Mouse (Mus musculus) layer of hippocampus, postnatal 10 days (tissue): ENCODE measurements at regions not wholly inside any gene's neighbourhood (a gene's known extent, or its start where the extent isn't known, plus 50 kb on each side); places are given as distances from the start of the nearest gene placed in this dataset.

Source experiments
- DNase-seq, 2 experiments: peaks; one replicate each; pipeline ENCODE4 v3.0.0; 2021; ENCODE audit warnings: low spot score in 2 of 2

DNA sequence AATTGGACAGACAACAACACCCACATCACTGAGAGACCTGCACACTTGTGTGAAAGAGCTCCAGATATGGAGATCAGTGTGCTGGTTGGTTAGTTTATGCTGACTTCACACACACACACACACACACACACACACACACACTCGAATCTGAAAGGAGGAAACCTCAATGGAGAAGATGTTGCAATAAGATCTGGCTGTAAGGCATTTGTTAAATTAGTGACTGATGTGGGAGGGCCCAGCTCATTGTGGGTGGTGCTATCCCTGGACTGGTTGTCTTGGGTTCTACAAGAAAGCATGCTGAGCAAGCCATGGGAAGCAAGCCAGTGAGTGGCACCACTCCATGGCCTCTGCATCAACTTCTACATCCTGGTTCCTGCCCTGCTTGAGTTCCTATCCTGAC is 216.8 kb upstream of the Prok2 start:
- DNase-seq: no peak

DNA sequence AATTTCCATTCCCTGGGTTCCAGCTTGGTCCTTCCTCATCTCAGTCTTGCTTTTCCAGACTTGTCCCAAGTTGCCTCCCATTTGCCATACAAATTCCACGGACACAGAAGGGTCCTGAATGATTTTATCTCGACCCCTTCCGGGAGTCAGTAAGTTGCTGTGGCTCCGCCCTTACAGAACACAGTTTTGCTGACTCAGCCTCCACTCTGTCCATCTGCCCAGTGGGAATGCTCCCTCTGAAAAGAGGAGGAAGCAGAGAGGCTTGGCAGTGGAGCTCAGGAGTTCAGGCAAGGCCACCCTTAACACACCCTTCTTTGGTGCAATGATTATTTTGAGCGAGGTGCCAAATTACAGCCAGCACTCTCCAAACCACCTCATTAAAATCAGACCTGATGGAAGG is 213.9 kb upstream of the Prok2 start:
- DNase-seq: no peak

DNA sequence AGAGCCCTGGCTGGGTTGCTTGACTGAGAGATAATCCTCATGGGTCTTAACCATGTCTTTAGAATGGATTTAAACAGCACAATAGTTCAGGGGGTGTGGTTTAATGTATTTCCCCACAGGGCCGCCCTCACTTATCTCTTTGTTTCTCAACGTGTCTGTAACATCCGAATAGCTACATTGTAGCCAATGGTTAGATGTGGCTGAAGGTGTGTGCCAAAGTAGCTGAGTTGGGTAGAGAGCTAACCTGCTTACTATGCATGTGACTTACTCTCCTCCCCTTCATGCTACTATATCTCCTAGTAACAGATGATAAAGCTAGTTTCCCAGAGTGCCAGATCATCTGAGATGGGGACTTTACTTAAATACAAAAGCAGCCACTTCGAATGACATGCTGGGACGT is 213.2 kb upstream of the Prok2 start:
- DNase-seq: no peak

DNA sequence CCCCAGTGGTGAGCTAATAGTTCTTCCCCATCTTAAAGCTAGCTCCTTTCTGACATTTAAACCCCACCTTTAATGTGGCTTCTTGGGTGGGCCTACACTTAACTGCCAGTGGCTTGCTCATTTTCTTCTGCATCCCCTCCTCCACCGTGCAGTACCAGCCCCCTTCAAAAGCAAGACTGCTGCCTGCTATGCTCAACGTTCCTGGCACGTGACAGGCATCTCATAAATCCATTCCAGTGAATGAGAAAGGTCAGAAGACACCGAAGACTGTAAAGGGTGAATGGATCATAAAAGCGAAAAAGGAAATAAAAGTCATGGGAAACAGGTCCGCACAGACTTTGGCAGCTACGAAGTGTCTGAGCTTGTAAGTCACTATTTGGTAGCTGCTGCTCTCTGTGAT is 212.8 kb upstream of the Prok2 start:
- DNase-seq: no peak

DNA sequence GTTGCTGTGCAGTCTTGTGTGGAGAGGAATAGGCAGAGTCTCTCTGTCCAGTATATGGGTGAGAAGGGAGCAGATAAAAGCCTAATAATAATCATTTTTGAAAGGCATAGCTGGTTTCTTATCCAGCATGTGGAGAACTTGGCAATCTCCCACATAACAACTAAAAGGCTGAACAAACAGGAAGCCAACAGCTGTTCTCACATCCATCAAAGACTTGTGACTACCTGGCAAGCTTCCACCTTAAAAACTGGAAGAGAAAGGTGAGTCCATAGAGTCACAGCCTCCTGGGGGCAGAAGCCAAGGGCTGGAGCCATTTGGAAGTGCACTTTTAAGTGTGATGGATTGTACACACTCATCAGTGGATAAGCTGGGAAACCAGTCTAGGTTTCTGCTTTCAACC is 210.5 kb upstream of the Prok2 start:
- no peak for DNase-seq

DNA sequence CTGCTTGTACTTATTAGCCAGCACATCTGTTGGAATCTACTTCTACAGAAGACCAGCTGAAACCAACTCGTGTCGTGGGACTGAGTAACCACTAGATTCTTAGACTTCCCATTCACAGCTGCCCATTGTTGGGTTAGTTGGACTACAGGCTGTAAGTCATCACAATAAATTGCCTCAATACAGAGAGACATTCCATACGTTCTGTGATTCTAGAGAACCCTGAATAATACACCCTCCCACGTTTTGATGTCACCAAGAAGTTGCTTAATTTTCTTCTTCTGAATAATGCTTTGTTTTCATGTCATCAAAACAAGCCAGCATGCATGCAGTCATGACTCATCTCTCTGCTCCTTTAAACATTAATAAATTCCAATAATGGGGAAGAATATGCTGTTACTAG is 209.2 kb upstream of the Prok2 start:
- DNase-seq: no peak

DNA sequence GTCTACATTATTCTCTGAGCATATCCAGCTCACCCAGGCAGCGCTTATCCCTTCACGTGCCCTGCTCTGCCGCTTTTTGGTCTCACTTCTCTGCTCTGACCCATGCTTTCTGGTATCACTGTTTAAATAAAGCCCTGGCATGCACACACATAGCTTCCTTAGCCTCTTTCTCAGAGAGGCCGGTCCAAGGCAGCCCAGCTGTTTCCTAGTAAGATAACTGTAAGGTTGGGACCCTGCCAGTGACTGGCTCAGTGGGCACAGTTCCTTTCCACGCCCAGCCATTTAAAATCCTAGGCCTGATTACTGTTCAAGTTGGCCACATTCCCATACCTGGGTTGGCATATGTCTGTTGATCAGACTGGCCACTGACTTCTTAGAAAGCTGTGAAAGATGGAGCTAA is 208.2 kb upstream of the Prok2 start:
- DNase-seq: no peak

DNA sequence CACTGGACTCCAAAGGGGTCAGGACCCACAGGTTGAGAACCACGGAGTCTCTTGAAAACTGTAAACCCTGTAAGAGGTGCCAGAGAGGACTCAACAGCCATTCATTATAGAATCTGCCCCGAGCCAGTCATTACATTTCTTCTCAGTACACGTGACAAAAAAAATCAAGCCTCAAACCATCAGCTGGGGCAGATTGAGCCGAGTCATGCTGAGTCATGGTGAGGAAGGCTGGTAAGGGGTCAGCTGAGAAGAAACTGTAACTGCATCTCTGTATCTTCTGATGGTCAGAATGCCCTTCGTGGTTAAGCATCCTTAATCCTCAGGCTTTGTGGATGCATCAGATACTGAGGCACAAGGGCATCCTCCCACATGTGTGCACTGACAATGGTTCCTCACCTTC is 207.2 kb upstream of the Prok2 start:
- no peak for DNase-seq

DNA sequence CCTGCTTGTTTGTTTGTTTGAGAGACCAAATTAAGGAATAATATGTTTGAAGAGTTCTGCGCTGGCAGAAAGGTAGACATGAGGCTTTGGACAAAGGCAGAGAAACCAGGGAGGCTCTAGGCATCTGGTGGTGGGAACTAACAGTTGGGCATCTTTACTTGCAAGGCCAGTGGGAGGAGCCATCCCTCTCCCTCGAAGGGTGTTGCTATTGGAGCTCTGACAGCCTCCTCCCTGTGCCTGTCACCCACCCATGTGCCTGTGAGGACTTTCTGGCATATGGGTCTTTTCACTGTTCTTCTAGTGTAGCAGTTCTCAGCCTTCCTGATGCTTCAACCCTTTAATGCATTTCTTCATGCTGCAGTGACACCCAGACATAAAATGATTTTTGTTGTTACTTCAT is 206.7 kb upstream of the Prok2 start:
- DNase-seq: peak in 1 of 2 experiments; percentile 26

DNA sequence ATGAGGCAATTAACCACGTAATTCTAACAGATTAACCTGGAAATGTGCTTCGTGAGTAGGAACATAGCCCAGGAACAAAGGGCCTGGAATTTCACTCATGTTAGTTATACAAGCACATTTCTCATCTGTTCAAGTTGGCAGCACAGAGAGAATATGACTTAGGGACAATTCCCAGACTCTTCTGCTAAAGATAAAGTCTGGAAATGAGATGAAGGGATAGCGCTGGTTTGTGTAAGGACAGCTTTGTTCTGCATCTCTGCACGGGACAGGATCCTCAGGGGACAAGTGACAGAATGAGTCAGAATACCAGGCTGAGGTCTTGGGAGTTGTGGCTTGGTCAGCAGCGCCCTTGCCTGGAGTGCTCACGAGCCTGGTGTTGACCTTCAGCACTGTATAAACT is 206.2 kb upstream of the Prok2 start:
- DNase-seq: no peak

DNA sequence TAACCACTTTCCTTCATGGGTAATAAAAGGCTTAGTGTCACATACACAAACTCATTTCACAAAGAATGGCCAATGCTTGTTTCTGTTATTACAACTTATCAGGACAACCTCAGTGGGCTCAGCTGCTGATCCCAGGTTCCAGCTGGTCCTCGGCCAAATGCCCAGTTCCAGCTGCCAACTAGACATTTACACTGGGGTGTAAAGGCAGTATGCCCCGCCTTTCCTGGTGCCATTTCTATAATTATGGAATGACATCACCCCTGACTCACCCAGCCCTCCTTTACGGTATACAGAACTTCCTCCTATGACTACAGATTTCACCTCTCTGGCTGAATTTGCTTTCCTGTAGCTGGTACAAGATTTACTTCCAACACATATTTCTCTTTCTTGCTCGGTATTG is 205.4 kb upstream of the Prok2 start:
- DNase-seq: no peak

DNA sequence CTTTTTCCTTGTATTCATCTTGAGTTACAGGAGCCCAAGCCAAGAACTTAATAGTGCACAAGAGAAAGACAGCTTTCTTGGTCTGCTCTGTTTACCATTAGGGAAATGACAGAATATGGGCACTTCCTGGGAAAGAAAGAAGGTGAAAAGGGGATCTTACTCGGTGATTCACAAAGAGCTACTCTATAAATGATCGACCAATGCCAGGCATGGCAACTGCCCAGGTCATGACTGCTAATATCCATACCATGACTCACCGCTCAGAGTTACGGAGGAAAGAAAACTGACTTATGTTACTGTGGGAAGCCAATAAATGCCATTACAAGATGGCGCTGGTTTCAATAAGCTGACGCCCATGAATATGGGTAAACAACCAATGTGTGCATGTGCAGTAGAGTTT is 204.1 kb upstream of the Prok2 start:
- DNase-seq: no peak

DNA sequence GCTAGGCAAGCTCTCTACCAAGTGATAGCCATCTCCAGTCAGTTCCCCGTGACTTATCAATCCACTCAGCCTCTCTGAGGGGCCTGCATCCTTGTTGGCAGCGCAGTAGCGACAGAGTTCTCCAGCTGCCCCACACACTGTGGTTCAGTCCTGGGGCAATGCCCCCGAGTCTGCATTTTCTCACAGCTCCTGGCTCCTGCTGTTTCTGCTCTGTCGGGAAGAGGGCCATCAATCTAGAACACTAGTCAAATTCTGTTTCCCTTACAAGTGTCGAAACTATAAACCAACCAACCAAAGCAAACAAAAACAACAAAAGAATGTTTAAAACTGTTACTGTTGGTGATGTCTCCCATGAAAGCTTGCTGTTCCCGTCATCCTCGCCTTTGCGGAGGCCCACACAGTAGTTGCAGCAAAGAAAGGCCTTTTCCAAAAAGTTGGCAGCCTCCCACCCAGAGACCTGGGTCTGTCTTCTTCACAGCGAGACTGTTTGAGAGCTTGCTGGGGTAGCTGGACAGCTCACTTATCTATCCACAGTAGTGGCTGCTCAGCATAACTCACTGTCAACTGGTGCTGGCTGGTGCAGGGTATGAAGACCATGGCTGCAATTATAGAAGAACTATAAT is 201.9 kb upstream of the Prok2 start:
- no peak for DNase-seq

DNA sequence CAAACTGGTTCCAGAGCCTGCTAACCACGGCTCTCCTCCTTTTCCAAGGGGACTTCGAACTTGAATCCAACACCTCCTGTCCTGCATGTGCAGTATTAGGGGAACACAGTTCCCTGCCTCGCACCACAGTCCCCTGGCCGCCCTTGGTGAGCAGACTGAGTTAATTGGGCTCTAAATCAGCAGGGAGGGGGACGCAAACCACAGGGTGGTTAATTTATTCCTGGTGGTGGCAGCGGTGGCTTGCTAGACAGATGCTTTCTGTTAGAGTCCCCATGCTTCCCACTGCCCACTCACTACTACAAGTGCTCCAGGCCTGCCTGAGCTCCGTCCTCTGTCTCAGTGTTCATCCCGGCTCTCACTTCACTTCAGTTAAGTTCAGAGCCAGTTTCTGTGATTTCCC is 198.0 kb upstream of the Prok2 start:
- no peak for DNase-seq

DNA sequence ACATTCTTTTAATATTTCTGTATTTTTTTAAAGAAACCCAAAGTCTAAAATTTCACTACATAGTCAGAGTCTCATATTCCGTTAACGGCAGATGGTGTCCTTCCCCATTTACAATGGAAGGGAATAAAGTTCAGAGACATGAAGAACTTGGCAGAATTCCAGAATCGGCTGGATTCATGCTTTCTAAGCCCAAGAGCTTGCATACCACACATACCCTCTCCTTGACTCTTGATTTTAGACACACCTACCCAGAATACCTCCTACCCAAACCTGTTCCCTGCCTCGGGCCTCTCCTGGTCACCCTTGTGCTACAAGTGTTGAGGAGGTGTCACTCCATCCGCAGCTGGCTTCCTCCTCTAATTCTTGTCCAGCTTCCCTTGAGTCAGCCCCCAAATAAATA is 195.8 kb upstream of the Prok2 start:
- DNase-seq: no peak

DNA sequence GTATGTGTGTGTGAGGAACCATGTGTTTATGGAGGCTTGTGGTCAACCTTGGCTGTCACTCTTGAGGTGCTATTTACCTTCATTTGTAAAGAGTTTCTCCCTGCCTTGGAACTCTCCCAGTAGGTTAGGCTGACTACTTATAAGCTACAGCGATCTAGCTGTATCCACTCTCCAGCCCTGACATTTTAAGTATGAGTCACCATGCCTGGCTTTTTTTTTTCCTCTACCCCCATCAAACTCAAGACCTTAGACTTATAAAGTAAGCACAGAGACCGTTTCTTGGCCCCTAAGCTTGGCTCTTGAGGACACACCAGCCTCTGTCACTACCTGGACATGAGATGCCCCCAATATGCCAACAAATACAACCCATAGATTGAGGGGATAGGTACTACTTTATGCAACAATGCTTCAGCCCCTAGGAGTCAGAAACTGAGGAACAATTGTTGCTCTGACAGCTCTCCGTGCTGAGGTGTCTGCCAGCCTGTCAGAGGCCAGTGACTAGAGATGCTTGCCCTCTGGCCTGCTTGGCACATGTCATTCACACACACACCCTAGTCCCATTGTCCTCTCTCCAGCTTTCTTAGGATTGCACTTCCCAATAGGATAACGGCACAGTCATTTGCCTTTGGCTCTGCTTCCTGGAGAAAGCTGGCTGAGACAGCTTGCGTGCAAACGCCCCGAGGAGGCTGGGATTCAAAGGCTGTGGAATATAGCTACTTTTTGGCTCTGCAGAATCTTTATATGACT is 193.8 kb upstream of the Prok2 start:
- no peak for DNase-seq

DNA sequence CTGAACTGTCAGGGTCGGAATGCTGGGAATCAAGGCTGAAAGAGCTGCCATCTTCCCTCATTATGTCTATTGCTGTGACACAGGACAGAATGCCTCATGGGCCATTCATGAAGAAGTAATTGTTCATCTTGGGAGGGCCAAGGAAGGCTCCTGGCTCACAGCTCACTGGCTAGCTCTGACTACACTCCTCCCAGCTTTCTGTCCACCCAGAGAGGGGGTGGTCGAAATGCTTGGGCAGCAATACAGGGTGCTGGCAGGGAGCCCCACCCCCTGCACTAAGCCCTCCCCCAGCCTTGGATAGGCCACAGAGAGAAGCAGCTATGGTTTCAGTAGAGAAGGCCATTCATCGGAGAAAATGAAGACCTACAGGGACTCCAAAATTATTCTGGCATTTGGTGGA is 192.2 kb upstream of the Prok2 start:
- DNase-seq: no peak

DNA sequence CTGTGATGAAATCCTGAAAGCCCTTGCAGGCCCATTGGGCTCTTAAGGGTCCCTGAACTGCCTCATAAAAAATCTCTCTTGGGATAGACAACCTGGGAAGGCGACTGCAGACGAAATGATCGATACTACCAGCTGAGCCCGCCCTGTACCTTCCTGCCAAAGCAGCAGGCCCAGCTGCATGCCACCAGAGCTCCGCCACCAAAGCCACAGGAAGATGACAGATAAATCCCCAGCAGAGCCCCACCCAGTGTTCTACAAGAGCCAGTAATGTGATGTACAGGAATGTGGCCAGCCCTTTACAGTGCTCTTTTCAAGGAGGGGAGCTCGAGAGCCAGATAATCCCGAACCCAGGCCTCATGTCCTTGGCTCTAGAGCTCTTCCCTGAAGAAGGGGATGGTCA is 183.7 kb upstream of the Prok2 start:
- DNase-seq: no peak

DNA sequence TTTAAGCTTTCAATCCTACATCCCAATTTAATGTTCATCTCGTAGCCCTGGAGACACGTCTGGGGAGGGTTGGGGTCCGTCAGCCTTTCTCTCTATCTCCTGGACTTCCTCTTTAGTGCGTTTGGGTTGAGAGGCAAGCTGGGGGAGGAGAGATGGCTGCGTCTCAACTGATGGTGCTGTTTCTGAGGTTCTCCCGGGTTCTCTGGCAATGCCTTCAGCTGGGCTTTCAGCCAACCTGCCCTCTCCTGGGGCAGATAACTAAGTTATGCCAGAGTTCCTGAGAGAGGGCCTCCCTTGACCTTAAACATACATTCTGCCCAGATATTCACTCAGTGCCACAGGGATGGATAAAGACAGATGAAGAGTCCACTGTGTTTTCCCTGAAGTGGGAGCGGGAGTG is 183.3 kb upstream of the Prok2 start:
- DNase-seq: no peak

DNA sequence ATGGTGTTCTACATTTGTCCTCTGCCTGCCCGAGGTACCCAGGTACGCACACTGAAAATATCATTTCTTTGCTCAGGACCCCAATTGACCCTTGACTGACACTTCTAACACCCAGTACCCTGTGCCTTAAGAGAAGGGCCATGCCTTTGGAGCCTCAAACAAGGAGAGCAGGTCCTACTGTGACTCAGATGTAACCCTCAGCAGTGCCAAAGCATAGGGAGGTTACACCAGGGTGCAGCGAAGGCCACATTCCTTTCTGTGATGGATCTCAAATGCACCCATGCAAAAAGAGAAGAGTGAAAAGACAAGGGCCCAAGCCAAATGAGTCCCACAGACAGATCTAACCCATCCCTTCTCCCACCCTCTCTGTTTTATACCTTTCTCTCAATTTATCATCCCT is 181.9 kb upstream of the Prok2 start:
- DNase-seq: no peak

DNA sequence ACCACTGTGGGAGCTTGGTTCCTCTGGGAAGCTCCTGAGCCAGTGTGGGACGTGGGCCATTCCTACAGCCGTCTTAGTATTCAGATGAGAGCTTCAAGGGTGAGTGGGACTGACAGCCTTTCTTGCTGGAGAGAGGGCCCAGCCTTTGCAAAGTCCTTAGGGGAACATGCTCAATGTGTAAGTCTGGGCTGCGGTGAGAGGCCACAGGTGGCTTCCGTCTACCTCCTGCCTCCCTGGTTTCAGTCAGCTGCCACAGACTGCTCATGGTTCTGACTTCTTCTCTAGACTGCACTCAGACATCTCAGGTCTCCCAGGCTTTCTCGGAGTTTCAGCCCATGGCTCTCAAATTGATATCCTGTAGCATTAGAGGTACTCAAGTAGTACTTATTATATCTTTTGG is 179.0 kb upstream of the Prok2 start:
- no peak for DNase-seq

DNA sequence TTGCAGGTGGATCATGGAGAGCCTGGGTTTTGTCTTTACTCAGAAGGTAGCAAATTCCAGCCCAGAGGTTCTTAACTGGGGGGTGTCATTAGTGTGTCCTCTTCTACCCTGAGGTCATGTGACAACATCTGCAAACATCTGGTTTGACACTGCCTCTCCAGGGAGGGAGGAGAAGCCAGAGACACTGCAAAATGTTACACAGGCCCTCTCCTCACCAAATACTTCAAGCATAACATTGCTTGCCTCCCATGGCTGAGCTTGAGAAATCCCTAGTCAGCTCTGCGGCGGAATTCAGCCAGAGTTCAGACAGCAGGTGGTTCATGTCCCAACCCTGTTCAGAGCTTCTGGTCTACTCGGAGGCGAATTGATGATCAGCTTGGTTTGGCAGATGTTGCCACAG is 178.4 kb upstream of the Prok2 start:
- DNase-seq: peak; percentile 32 to 47

DNA sequence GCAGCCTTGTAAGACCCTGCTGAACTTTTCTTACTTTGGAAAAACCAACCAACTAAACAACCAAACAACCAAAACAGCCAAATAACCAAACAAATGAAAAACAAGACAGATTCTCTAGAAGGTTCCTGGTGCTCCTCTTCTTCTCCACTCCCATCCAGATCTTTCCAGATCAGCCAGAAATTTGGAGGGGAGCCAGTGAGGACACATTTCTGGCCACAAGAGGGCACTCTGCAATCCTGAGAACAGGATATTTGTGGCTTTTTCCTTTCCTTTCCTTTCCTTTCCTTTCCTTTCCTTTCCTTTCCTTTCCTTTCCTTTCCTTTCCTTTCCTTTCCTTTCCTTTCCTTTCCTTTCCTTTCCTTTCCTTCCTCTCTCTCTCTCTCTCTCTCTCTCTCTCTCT is 177.9 kb upstream of the Prok2 start:
- peak; percentile 81 to 84 for DNase-seq
